8 mouse cellular contexts compared by ENCODE assay signal in the genomic region with DNA sequence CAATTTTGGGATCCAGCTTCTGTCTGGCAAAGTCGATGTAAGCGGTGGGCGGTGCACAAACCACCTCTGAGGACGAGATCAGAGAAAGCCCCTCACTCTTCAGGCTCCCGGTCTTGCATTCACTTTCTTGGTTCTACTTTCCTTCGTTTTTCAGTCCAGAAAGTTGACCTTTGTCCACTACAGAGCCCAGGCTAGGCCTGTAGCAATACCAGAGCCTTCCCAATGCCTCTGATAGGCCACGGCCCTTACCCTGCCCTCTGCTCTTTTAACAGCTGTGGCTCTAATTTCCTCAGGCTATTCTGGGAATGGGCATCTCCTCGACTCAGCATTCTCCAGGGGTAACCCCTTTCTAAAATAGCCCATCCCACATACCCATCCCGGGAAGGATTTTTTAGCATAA. TPM values are rescaled to one million over a fixed set of nuclear protein-coding genes. Genes with fewer than 3 reads are reported as not detected.
DNase-seq lines count a peak whose midpoint lies in the region; ATAC-seq and TF ChIP-seq lines count a peak whose summit lies in the region.

No protein-coding gene starts in this region.

- no peaks in the 10 kb centered on the region for H3K9me3 ChIP-seq in heart, embryonic 12.5 days (replicated peaks)
- no peaks in the 10 kb centered on the region for H3K9me3 ChIP-seq in hindbrain, embryonic 12.5 days (replicated peaks)
- H3K9me3 ChIP-seq in midbrain, embryonic 10.5 days (replicated peaks), result no peaks in the 10 kb centered on the region

- peak overlapping the region; percentile 80 for H3K4me2 ChIP-seq in heart, embryonic 12.5 days
- H3K4me2 ChIP-seq in hindbrain, embryonic 12.5 days (replicated peaks), result peak overlapping the region; percentile 89

- WGBS in heart, embryonic 12.5 days, result 21% methylated on average over 9 of the region's 9 CpGs
- WGBS in hindbrain, embryonic 12.5 days, result 15% methylated on average over 9 of the region's 9 CpGs
- 28% methylated on average over 9 of the region's 9 CpGs for WGBS in midbrain, embryonic 10.5 days

- peaks cover 51% of the 10 kb centered on the region for H3K4me1 ChIP-seq in heart, embryonic 12.5 days (replicated peaks)
- peaks cover 33% of the 10 kb centered on the region for H3K4me1 ChIP-seq in bone marrow macrophage, adult 2 months (ENCODE audit: control insufficient read depth, insufficient read depth, low read length)
- H3K4me1 ChIP-seq in hindbrain, embryonic 12.5 days, result peaks cover 46% of the 10 kb centered on the region
- peaks cover 67% of the 10 kb centered on the region for H3K4me1 ChIP-seq in midbrain, embryonic 10.5 days

- ATAC-seq in heart, embryonic 12.5 days (ENCODE audit: insufficient number of reproducible peaks, low FRiP score), result no peak
- no peak for ATAC-seq in hindbrain, embryonic 12.5 days (ENCODE audit: low FRiP score)

- no peak for DNase-seq in heart, adult 9 months (ENCODE audit: low spot score in 2 of 2)
- DNase-seq in midbrain, embryonic 10.5 days (ENCODE audit: low spot score), result no peak
- DNase-seq in urinary bladder, postnatal 25 days (ENCODE audit: low spot score), result no peak
- DNase-seq in urinary bladder, adult 2 months (ENCODE audit: low spot score), result no peak
- no peak for DNase-seq in frontal cortex, adult 2 months (ENCODE audit: extremely low spot score in 1 of 2, low spot score in 1 of 2)

- H3K36me3 ChIP-seq in heart, embryonic 12.5 days, result peaks cover 59% of the 10 kb centered on the region
- peaks cover 43% of the 10 kb centered on the region for H3K36me3 ChIP-seq in hindbrain, embryonic 12.5 days
- peaks cover 61% of the 10 kb centered on the region for H3K36me3 ChIP-seq in midbrain, embryonic 10.5 days

- peak overlapping the region; percentile 88 for H3K4me3 ChIP-seq in heart, embryonic 12.5 days
- H3K4me3 ChIP-seq in bone marrow macrophage, adult 2 months (ENCODE audit: insufficient read depth, low read length), result peak overlapping the region; percentile 75
- H3K4me3 ChIP-seq in hindbrain, embryonic 12.5 days, result peak overlapping the region; percentile 69
- H3K4me3 ChIP-seq in midbrain, embryonic 10.5 days, result peak overlapping the region; percentile 75

- no peak for TF ChIP-seq POLR2A in bone marrow macrophage, adult 2 months (IDR thresholded peaks at IDR 0.05; ENCODE audit: borderline replicate concordance, low read depth, low read length)

- H3K9ac ChIP-seq in heart, embryonic 12.5 days, result peak overlapping the region; percentile 97
- H3K9ac ChIP-seq in hindbrain, embryonic 12.5 days, result peak overlapping the region; percentile 79

- peak overlapping the region; percentile 99 for H3K27ac ChIP-seq in heart, embryonic 12.5 days (ENCODE audit: poor library complexity, severe bottlenecking)
- H3K27ac ChIP-seq in bone marrow macrophage, adult 2 months (ENCODE audit: insufficient read depth, low read depth, low read length), result peak overlapping the region; percentile 76
- peak overlapping the region; percentile 84 for H3K27ac ChIP-seq in hindbrain, embryonic 12.5 days
- peak overlapping the region; percentile 95 for H3K27ac ChIP-seq in midbrain, embryonic 10.5 days (replicated peaks)

- TF ChIP-seq CTCF in bone marrow macrophage, adult 2 months (IDR thresholded peaks at IDR 0.05; ENCODE audit: low read depth, low read length), result no peak

- H3K27me3 ChIP-seq in heart, embryonic 12.5 days (replicated peaks), result no peaks in the 10 kb centered on the region
- no peaks in the 10 kb centered on the region for H3K27me3 ChIP-seq in hindbrain, embryonic 12.5 days
- no peaks in the 10 kb centered on the region for H3K27me3 ChIP-seq in midbrain, embryonic 10.5 days (ENCODE audit: low read depth, poor library complexity, severe bottlenecking)

RNA-seq across cellular contexts. Expression of gene Tpi1, which starts 1.2 kb away (rescaled TPM):
- 1,356 and 1,406 TPM in 2 replicates for polyA plus RNA-seq in heart, embryonic 12.5 days (2016; fragmentation: Nextera tagmentation; extraction: Ambion mirVana)
- polyA plus RNA-seq in bone marrow macrophage, adult 2 months (2012; ENCODE audit: insufficient read depth, insufficient read length, missing spikeins), result 224 and 232 TPM in 2 replicates
- 481 and 483 TPM in 2 replicates for polyA plus RNA-seq in hindbrain, embryonic 12.5 days (2016; fragmentation: Nextera tagmentation; extraction: Ambion mirVana)
- 786 and 953 TPM in 2 replicates for polyA plus RNA-seq in midbrain, embryonic 10.5 days (2016; fragmentation: Nextera tagmentation; extraction: Ambion mirVana)
- polyA plus RNA-seq in urinary bladder, adult 2 months (2012; rRNA removed), result 322 and 324 TPM in 2 replicates
- polyA plus RNA-seq in frontal cortex, adult 2 months (2012; rRNA removed), result 861 and 922 TPM in 2 replicates

RNA-seq across cellular contexts. Expression of gene Spsb2, which starts 4.4 kb away (rescaled TPM):
- 8.7 and 9.1 TPM in 2 replicates for polyA plus RNA-seq in heart, embryonic 12.5 days (2016; fragmentation: Nextera tagmentation; extraction: Ambion mirVana)
- 31.4 and 43.6 TPM in 2 replicates for polyA plus RNA-seq in bone marrow macrophage, adult 2 months (2012; ENCODE audit: insufficient read depth, insufficient read length, missing spikeins)
- 8.7 and 9.2 TPM in 2 replicates for polyA plus RNA-seq in hindbrain, embryonic 12.5 days (2016; fragmentation: Nextera tagmentation; extraction: Ambion mirVana)
- 8.8 and 10.0 TPM in 2 replicates for polyA plus RNA-seq in midbrain, embryonic 10.5 days (2016; fragmentation: Nextera tagmentation; extraction: Ambion mirVana)
- 22.3 and 24.4 TPM in 2 replicates for polyA plus RNA-seq in urinary bladder, adult 2 months (2012; rRNA removed)
- 7.0 and 7.3 TPM in 2 replicates for polyA plus RNA-seq in frontal cortex, adult 2 months (2012; rRNA removed)

RNA-seq across cellular contexts. Expression of gene Usp5, which starts 16.4 kb away (rescaled TPM):
- 119 and 121 TPM in 2 replicates for polyA plus RNA-seq in heart, embryonic 12.5 days (2016; fragmentation: Nextera tagmentation; extraction: Ambion mirVana)
- 62.3 and 65.0 TPM in 2 replicates for polyA plus RNA-seq in bone marrow macrophage, adult 2 months (2012; ENCODE audit: insufficient read depth, insufficient read length, missing spikeins)
- 200 and 202 TPM in 2 replicates for polyA plus RNA-seq in hindbrain, embryonic 12.5 days (2016; fragmentation: Nextera tagmentation; extraction: Ambion mirVana)
- 212 and 228 TPM in 2 replicates for polyA plus RNA-seq in midbrain, embryonic 10.5 days (2016; fragmentation: Nextera tagmentation; extraction: Ambion mirVana)
- polyA plus RNA-seq in urinary bladder, adult 2 months (2012; rRNA removed), result 68.8 and 73.6 TPM in 2 replicates
- 133 and 147 TPM in 2 replicates for polyA plus RNA-seq in frontal cortex, adult 2 months (2012; rRNA removed)

RNA-seq across cellular contexts. Expression of gene Cdca3, which starts 16.5 kb away (rescaled TPM):
- polyA plus RNA-seq in heart, embryonic 12.5 days (2016; fragmentation: Nextera tagmentation; extraction: Ambion mirVana), result 105 and 121 TPM in 2 replicates
- 70.1 and 76.5 TPM in 2 replicates for polyA plus RNA-seq in bone marrow macrophage, adult 2 months (2012; ENCODE audit: insufficient read depth, insufficient read length, missing spikeins)
- 111 and 120 TPM in 2 replicates for polyA plus RNA-seq in hindbrain, embryonic 12.5 days (2016; fragmentation: Nextera tagmentation; extraction: Ambion mirVana)
- polyA plus RNA-seq in midbrain, embryonic 10.5 days (2016; fragmentation: Nextera tagmentation; extraction: Ambion mirVana), result 258 and 273 TPM in 2 replicates
- polyA plus RNA-seq in urinary bladder, adult 2 months (2012; rRNA removed), result 5.0 and 5.5 TPM in 2 replicates
- 2.2 and 2.8 TPM in 2 replicates for polyA plus RNA-seq in frontal cortex, adult 2 months (2012; rRNA removed)

RNA-seq across cellular contexts. Expression of gene Gnb3, which starts 27.2 kb away (rescaled TPM):
- polyA plus RNA-seq in heart, embryonic 12.5 days (2016; fragmentation: Nextera tagmentation; extraction: Ambion mirVana), result 6.4 and 7.8 TPM in 2 replicates
- not detected in 2 replicates for polyA plus RNA-seq in bone marrow macrophage, adult 2 months (2012; ENCODE audit: insufficient read depth, insufficient read length, missing spikeins)
- polyA plus RNA-seq in hindbrain, embryonic 12.5 days (2016; fragmentation: Nextera tagmentation; extraction: Ambion mirVana), result 0.52 and 0.92 TPM in 2 replicates
- polyA plus RNA-seq in midbrain, embryonic 10.5 days (2016; fragmentation: Nextera tagmentation; extraction: Ambion mirVana), result 0.89 and 3.4 TPM in 2 replicates
- 0.21 and 0.32 TPM in 2 replicates for polyA plus RNA-seq in urinary bladder, adult 2 months (2012; rRNA removed)
- 0.50 and 0.53 TPM in 2 replicates for polyA plus RNA-seq in frontal cortex, adult 2 months (2012; rRNA removed)
